Comparison of ENCODE assay signal across 8 mouse cellular contexts in genomic region chr11:59162443-59163254, GRCm38 (mm10). TPM values are rescaled to one million over a fixed set of nuclear protein-coding genes. Genes with fewer than 3 reads are reported as not detected.
DNase-seq lines count a peak whose midpoint lies in the region; TF ChIP-seq lines count a peak whose summit lies in the region.

No protein-coding gene starts in this region.

- no peak for TF ChIP-seq POLR2A in kidney, adult 2 months (IDR thresholded peaks at IDR 0.05; ENCODE audit: low read depth, low read length)
- TF ChIP-seq POLR2A in bone marrow, adult 2 months (IDR thresholded peaks at IDR 0.05; ENCODE audit: borderline replicate concordance, control insufficient read depth, low read depth, low read length): no peak

- 47% methylated on average over 9 of the region's 9 CpGs for WGBS in kidney, adult 2 months
- WGBS in bone marrow, adult 2 months: 42% methylated on average over 9 of the region's 9 CpGs
- 54% methylated on average over 9 of the region's 9 CpGs for WGBS in midbrain, embryonic 10.5 days

- DNase-seq in kidney, adult 2 months: peak; percentile 23
- no peak for DNase-seq in kidney, adult 11 months
- peak; percentile 38 for DNase-seq in heart, postnatal 4 days
- no peak for DNase-seq in midbrain, embryonic 10.5 days (ENCODE audit: low spot score)
- no peak for DNase-seq in layer of hippocampus, postnatal 25 days (ENCODE audit: extremely low spot score in 1 of 2, low spot score in 1 of 2)
- no peak for DNase-seq in T-cell, adult 2 months (ENCODE audit: low spot score)
- no peak for DNase-seq in adrenal gland, postnatal 10 days

- no peak for TF ChIP-seq CTCF in kidney, adult 2 months (conservative IDR thresholded peaks at IDR 0.05; ENCODE audit: insufficient read depth, insufficient read length, low read depth, low read length)
- TF ChIP-seq CTCF in bone marrow, adult 2 months (IDR thresholded peaks at IDR 0.05; ENCODE audit: control insufficient read depth, insufficient read depth, low read length): no peak

- H3K36me3 ChIP-seq in kidney, adult 2 months (ENCODE audit: control insufficient read depth, insufficient read depth, low read length): no peaks in the 10 kb centered on the region
- H3K36me3 ChIP-seq in midbrain, embryonic 10.5 days: peaks cover 12% of the 10 kb centered on the region

- H3K27ac ChIP-seq in kidney, adult 2 months (ENCODE audit: insufficient read depth, low read depth, low read length): peak overlapping the region; percentile 72
- H3K27ac ChIP-seq in bone marrow, adult 2 months (ENCODE audit: control insufficient read depth, insufficient read depth, low read depth, low read length, poor library complexity): peak overlapping the region; percentile 30; the same call in 1 of the 2 replicates
- H3K27ac ChIP-seq in midbrain, embryonic 10.5 days (replicated peaks): peak overlapping the region; percentile 98

- peak overlapping the region; percentile 44 for H3K4me3 ChIP-seq in kidney, adult 2 months (ENCODE audit: insufficient read depth, low read depth, low read length)
- peak overlapping the region; percentile 86 for H3K4me3 ChIP-seq in bone marrow, adult 2 months (replicated peaks; ENCODE audit: control insufficient read depth, low read depth, low read length)
- H3K4me3 ChIP-seq in midbrain, embryonic 10.5 days: peak overlapping the region; percentile 86

- H3K4me1 ChIP-seq in kidney, adult 2 months (ENCODE audit: control insufficient read depth, insufficient read depth, low read length): peaks cover 5% of the 10 kb centered on the region; the same call in 1 of the 2 replicates
- H3K4me1 ChIP-seq in bone marrow, adult 2 months (ENCODE audit: control insufficient read depth, insufficient read depth, low read length): no peaks in the 10 kb centered on the region; the same call in 1 of the 2 replicates
- H3K4me1 ChIP-seq in midbrain, embryonic 10.5 days: peaks cover 21% of the 10 kb centered on the region

- no peaks in the 10 kb centered on the region for H3K9me3 ChIP-seq in midbrain, embryonic 10.5 days (replicated peaks)

- no peaks in the 10 kb centered on the region for H3K27me3 ChIP-seq in kidney, adult 2 months (replicated peaks; ENCODE audit: control insufficient read depth, insufficient read depth, low read length)
- H3K27me3 ChIP-seq in midbrain, embryonic 10.5 days (ENCODE audit: low read depth, poor library complexity, severe bottlenecking): no peaks in the 10 kb centered on the region

RNA-seq across cellular contexts. Expression of gene Iba57, which starts 0.9 kb away (rescaled TPM):
- 8.3 and 8.8 TPM in 2 replicates for polyA plus RNA-seq in kidney, adult 2 months (2012; rRNA removed)
- 15.9 and 19.4 TPM in 2 replicates for polyA plus RNA-seq in bone marrow, adult 2 months (2011; ENCODE audit: insufficient read depth, insufficient read length, low replicate concordance, missing spikeins)
- 10 to 100 TPM; 12.9 to 13.1 TPM for total RNA-seq in heart, postnatal 4 days (2021)
- 5.2 and 5.4 TPM in 2 replicates for polyA plus RNA-seq in midbrain, embryonic 10.5 days (2016; fragmentation: Nextera tagmentation; extraction: Ambion mirVana)
- total RNA-seq in layer of hippocampus, postnatal 25 days (2021): 1 to 10 TPM; 7.8 to 9.4 TPM
- total RNA-seq in adrenal gland, postnatal 10 days (2021): 10 to 100 TPM; 19.6 to 19.8 TPM

RNA-seq across cellular contexts. Expression of gene Gjc2, which starts 20.4 kb away (rescaled TPM):
- 1.4 and 1.8 TPM in 2 replicates for polyA plus RNA-seq in kidney, adult 2 months (2012; rRNA removed)
- polyA plus RNA-seq in bone marrow, adult 2 months (2011; ENCODE audit: insufficient read depth, insufficient read length, low replicate concordance, missing spikeins): not detected in 2 replicates
- total RNA-seq in heart, postnatal 4 days (2021): under 1 TPM; 0.70 to 0.79 TPM
- polyA plus RNA-seq in midbrain, embryonic 10.5 days (2016; fragmentation: Nextera tagmentation; extraction: Ambion mirVana): not detected in 2 replicates
- total RNA-seq in layer of hippocampus, postnatal 25 days (2021): 10 to 100 TPM; 20.7 to 23.4 TPM
- total RNA-seq in adrenal gland, postnatal 10 days (2021): under 1 TPM; 0.48 to 0.88 TPM

RNA-seq across cellular contexts. Expression of gene Obscn, which starts 26.4 kb away (rescaled TPM):
- polyA plus RNA-seq in kidney, adult 2 months (2012; rRNA removed): 0.15 and 6.2 TPM in 2 replicates
- 1.3 and 5.0 TPM in 2 replicates for polyA plus RNA-seq in bone marrow, adult 2 months (2011; ENCODE audit: insufficient read depth, insufficient read length, low replicate concordance, missing spikeins)
- 100 to 1,000 TPM; 436 to 453 TPM for total RNA-seq in heart, postnatal 4 days (2021)
- 0.01 TPM in 2 replicates for polyA plus RNA-seq in midbrain, embryonic 10.5 days (2016; fragmentation: Nextera tagmentation; extraction: Ambion mirVana)
- total RNA-seq in layer of hippocampus, postnatal 25 days (2021): 1 to 10 TPM; 1.5 to 2.2 TPM
- total RNA-seq in adrenal gland, postnatal 10 days (2021): 10 to 100 TPM; 20.0 to 75.3 TPM

RNA-seq across cellular contexts. Expression of gene Guk1, which starts 29.4 kb away (rescaled TPM):
- 137 and 144 TPM in 2 replicates for polyA plus RNA-seq in kidney, adult 2 months (2012; rRNA removed)
- 40.5 and 53.7 TPM in 2 replicates for polyA plus RNA-seq in bone marrow, adult 2 months (2011; ENCODE audit: insufficient read depth, insufficient read length, low replicate concordance, missing spikeins)
- total RNA-seq in heart, postnatal 4 days (2021): 10 to 100 TPM; 63.3 to 67.9 TPM
- 98.5 and 115 TPM in 2 replicates for polyA plus RNA-seq in midbrain, embryonic 10.5 days (2016; fragmentation: Nextera tagmentation; extraction: Ambion mirVana)
- 100 to 1,000 TPM; 138 to 146 TPM for total RNA-seq in layer of hippocampus, postnatal 25 days (2021)
- 10 to 100 TPM; 63.7 to 64.9 TPM for total RNA-seq in adrenal gland, postnatal 10 days (2021)

RNA-seq across cellular contexts. Expression of gene Mrpl55, which starts 39.6 kb away (rescaled TPM):
- 56.3 and 58.2 TPM in 2 replicates for polyA plus RNA-seq in kidney, adult 2 months (2012; rRNA removed)
- polyA plus RNA-seq in bone marrow, adult 2 months (2011; ENCODE audit: insufficient read depth, insufficient read length, low replicate concordance, missing spikeins): 17.6 and 28.0 TPM in 2 replicates
- total RNA-seq in heart, postnatal 4 days (2021): 10 to 100 TPM; 74.1 to 75.1 TPM
- polyA plus RNA-seq in midbrain, embryonic 10.5 days (2016; fragmentation: Nextera tagmentation; extraction: Ambion mirVana): 116 and 131 TPM in 2 replicates
- total RNA-seq in layer of hippocampus, postnatal 25 days (2021): 10 to 100 TPM; 35.7 to 40.0 TPM
- 10 to 100 TPM; 72.8 to 78.8 TPM for total RNA-seq in adrenal gland, postnatal 10 days (2021)

Comparison
In these comparisons a context has a peak if more than half of its experiments do, and no peak if none do; other contexts are left out.
1. DNase-seq: peak in kidney, adult 2 months (single experiment) and heart, postnatal 4 days (single experiment); none in kidney, adult 11 months (single experiment), midbrain, embryonic 10.5 days (single experiment), layer of hippocampus, postnatal 25 days (0 of 2), T-cell, adult 2 months (single experiment) and adrenal gland, postnatal 10 days (single experiment).
2. H3K27ac ChIP-seq: peak in every context shown above with its lines; median percentile 98 in midbrain, embryonic 10.5 days; 72 in kidney, adult 2 months; 30 in bone marrow, adult 2 months.
3. RNA of gene Gjc2, which starts 20.4 kb away (total RNA-seq): 20.7 to 23.4 TPM in layer of hippocampus, postnatal 25 days; 0.48 to 0.88 TPM in adrenal gland, postnatal 10 days and 0.70 to 0.79 TPM in heart, postnatal 4 days; every median in the first group is over 10 times any median in the second.
4. RNA of gene Obscn, which starts 26.4 kb away (total RNA-seq): 436 to 453 TPM in heart, postnatal 4 days and 20.0 to 75.3 TPM in adrenal gland, postnatal 10 days; 1.5 to 2.2 TPM in layer of hippocampus, postnatal 25 days; every median in the first group is over 4 times any median in the second.
5. Peak in every context shown above with its lines, with median percentiles within 50 percentile points of each other: H3K4me3 ChIP-seq.